Mouse (Mus musculus) embryo, embryonic 9.5 days (tissue): ENCODE results near the gene Dio2.

Source experiments
- DNase-seq: peaks from one replicate; pipeline ENCODE4 v3.0.0-alpha.2; 2017; ENCODE audit errors: extremely low spot score

Dio2 gene

GRCm38 (mm10) chr12:90738388-90739223, at the start of gene Dio2:
Dio2 (minus strand) TSS chr12:90738438.
- peak; percentile 22 for DNase-seq

GRCm38 (mm10) chr12:90781438-90781837, 43.2 kb upstream of the Dio2 start:
- no peak for DNase-seq

DNA sequence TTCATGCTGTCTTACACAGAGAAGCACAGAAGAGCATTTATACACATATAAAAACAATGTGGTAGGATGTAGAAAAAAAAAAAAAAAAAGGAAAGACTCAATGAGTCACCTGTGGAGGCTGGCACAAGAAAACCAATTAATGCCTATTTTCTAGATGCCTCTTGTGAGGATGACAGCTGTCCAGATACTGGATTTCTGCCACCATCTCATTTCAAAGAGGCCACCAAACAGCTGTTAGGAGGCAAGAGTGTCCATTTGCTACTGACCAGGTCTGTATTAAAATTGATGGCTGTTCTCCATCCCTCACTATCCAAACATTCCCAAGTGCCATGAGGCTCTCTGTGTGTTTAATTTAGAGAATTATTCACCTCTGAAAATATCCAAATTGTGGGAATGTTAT, 6.5 kb upstream of the Dio2 start:
- no peak for DNase-seq

DNA sequence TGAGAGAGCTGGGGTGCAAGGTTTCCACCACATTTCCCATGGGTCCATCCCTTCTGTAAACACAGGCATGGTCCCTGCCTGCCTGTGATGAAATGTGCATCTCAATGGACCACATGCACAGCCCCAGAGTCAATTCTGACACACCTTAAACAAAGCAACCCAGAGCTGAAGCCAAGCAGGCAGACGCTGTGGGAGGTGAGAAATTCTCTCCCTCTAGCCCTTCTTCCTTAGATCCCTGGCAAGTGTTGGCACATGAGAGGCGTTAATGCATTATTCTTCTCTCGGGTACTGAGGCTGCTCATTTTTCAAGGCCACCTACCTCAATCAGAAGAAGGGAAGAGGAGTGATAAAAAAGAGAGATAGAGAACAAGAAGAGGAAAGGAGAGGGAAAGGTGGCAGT, 5.4 kb upstream of the Dio2 start:
- DNase-seq, result no peak

- DNase-seq, result peak; percentile 48
Observed at GRCm38 (mm10) chr12:90740468-90740867, 2.2 kb upstream of the Dio2 start.

DNA sequence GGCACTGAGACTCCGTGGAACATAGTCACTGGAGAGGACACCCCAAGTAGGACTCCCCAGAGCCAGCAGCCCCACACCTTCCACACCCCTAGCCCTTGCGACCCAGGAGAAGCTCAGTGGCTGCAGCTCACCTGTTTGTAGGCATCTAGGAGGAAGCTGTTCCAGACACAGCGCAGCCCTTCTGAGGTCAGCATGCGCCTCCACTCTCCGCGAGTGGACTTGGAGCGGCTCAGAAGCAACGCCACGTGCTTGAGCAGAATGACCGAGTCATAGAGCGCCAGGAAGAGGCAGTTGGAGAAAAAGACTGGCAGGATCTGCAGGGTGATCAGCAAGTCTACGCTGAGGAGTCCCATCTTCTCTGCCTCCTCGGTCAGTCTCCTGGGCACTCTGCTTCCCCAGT, 306 bp downstream of the Dio2 start:
- no peak for DNase-seq

- DNase-seq, result no peak
Observed at GRCm38 (mm10) chr12:90735447-90735846, 2.8 kb downstream of the Dio2 start.

GRCm38 (mm10) chr12:90734503-90734902, 3.7 kb downstream of the Dio2 start:
- DNase-seq, result no peak

DNA sequence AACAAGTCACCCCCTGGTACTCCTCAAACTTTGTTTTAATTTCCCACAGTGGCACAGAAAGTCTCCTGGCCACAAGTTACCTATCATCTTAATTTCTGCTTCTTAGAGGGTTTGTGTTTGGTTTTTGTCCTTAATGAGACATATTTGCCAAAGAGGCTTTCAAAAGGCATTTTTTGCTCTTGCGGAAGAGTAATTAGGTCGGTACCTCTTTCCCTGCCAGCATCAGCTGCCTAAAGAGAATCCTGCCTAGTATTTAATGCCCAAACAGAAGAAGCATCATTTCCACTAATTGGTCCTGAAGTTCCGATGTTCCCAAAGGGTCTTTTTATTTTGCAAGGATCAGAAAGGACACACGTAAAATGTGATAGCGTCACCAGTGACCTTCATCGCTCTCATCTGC, 4.5 kb downstream of the Dio2 start:
- no peak for DNase-seq

- DNase-seq, result peak; percentile 51
Observed at GRCm38 (mm10) chr12:90729648-90730047, 8.6 kb downstream of the Dio2 start.

DNA sequence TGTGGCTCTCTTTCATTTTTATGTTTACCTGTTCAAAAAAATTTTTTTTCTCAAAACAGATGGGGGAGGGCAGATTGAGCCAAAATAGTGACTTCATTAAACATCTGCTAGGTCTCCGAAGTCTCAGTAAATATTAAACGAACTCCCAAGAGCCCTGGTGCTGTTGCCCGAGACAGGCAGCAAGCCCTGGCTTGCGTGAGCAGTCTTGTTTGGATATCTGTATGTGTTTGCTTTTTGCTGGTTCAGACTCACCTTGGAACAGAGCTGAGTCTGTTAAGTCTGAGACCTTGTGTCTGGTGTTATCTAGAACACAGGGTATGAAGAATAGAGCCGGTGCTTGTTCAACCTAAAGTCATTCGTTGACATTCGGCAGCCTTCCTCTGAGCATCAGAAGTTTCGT, 13.1 kb downstream of the Dio2 start:
- DNase-seq, result no peak

DNA sequence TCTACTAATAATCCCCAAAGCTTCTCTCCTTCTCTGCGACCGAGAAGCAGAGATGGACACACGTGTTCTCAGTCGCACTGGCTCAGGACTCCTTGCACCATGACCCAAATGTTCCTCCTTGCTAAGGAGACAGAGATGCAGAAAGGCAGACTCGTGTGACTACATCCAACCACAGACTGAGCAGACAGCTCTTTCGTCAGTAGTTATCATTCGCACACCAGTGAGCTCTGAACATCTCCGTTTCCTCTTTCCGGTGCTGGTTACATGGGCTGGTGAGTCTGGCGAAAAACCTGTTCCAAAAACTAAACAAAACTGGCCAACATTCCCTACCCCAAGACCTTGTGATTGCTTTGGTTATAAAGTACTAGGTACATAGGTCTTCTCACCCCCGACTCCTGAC, 13.6 kb downstream of the Dio2 start:
- DNase-seq, result no peak

DNA sequence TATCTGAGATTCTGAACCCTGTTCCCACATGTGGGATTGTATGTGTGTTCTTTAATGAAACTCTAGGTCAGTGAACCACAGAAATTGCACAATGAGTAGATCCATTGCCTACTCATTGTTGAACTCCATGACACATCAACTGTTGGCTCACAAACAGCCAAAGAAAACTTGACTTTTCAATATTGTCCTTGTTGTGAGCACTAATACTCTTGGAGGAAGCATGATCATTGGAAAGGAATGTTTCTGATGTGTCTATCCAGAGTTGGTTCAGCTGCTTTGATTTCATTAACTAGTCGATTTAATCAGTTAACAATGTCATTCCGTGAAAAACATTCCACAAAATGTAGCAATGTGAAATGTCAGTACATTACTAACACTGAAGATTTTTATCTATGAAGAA, 44.1 kb downstream of the Dio2 start:
- no peak for DNase-seq
